Mouse (Mus musculus) liver, postnatal 0 days (tissue): ENCODE data around the gene Pcbp3. TPM values are rescaled to one million over a fixed set of nuclear protein-coding genes. Genes with fewer than 3 reads are reported as not detected.

Experiments
- ATAC-seq: fragments of 200-750 bp; cut with Nextera tagmentation; 2 replicates; pipeline ENCODE4 v1.8.0; 2017; ENCODE audit warnings: mild to moderate bottlenecking, moderate library complexity
- DNase-seq: peaks from one replicate; pipeline ENCODE4 v3.0.0-alpha.2; 2016
- H3K27ac ChIP-seq: fragments of 300-500 bp; sonication (generic); 2 replicates; pipeline ENCODE4 v1.5.1; 2014; ENCODE audit warnings: antibody characterized with exemption, moderate library complexity, mild to moderate bottlenecking, low read depth
- H3K27me3 ChIP-seq: fragments of 300-500 bp; sonication (generic); 2 replicates; pipeline ENCODE4 v1.6.1; 2014; ENCODE audit warnings: low read length, control low read depth, mixed read lengths; ENCODE audit not compliant: insufficient read depth
- H3K36me3 ChIP-seq: fragments of 300-500 bp; sonication (generic); replicated peaks from 2 replicates; pipeline ENCODE4 v1.6.1; 2014; ENCODE audit warnings: mild to moderate bottlenecking, control low read depth, low read length, moderate library complexity, mixed read lengths; ENCODE audit not compliant: insufficient read depth
- H3K4me1 ChIP-seq: fragments of 300-500 bp; sonication (generic); 2 replicates; pipeline ENCODE4 v1.6.1; 2014; ENCODE audit warnings: antibody characterized with exemption, mild to moderate bottlenecking, control low read depth; ENCODE audit not compliant: insufficient read depth
- H3K4me2 ChIP-seq: fragments of 300-500 bp; sonication (generic); 2 replicates; pipeline ENCODE4 v1.6.1; 2014; ENCODE audit warnings: low read depth, mild to moderate bottlenecking, low read length, moderate library complexity, mixed read lengths
- H3K4me3 ChIP-seq: fragments of 300-500 bp; sonication (generic); 2 replicates; pipeline ENCODE4 v1.5.1; 2014; ENCODE audit warnings: low read depth, low read length
- H3K9ac ChIP-seq: fragments of 300-500 bp; sonication (generic); replicated peaks from 2 replicates; pipeline ENCODE4 v1.6.1; 2014; ENCODE audit warnings: mild to moderate bottlenecking, moderate library complexity
- H3K9me3 ChIP-seq: fragments of 300-500 bp; sonication (generic); 2 replicates; pipeline ENCODE4 v1.6.1; 2016; ENCODE audit warnings: mild to moderate bottlenecking, control low read depth, low read length, mixed read lengths
- CTCF ChIP-seq: sonication (generic); IDR thresholded peaks from 2 replicates; pipeline ENCODE4 v1.5.1; 2016; ENCODE audit warnings: antibody characterized with exemption, low read depth
- EP300 ChIP-seq: IDR thresholded peaks from 2 replicates; pipeline ENCODE4 v1.6.1; 2016; ENCODE audit warnings: antibody characterized with exemption, low read depth, mild to moderate bottlenecking
- WGBS: fragments of 180-500 bp; shearing (Covaris S2); extraction: QIAGEN DNeasy Blood & Tissue Kit; methylation state at CpG from one replicate; pipeline ENCODE4 v1.1.7; 2014; ENCODE audit not compliant: insufficient replicate concordance; 5-methylcytosine and 5-hydroxymethylcytosine counted together
- polyA plus RNA-seq: library from polyadenylated mRNA; unstranded; fragments of >200 nt; fragmentation: Nextera tagmentation; extraction: Ambion mirVana; gene quantifications from 2 replicates; pipeline ENCODE4 v1.2.1, GENCODE M21; 2015

Gene Pcbp3
- polyA plus RNA-seq, 1 experiment from 2014 or later: 2.9 TPM

- Histone ChIP-seq H3K4me1 (no peaks in the 10 kb centered on the region), H3K4me3 (no peak overlapping the region), H3K9ac (no peak overlapping the region), H3K27ac (no peak overlapping the region), H3K4me2 (no peak overlapping the region), H3K27me3 (no peaks in the 10 kb centered on the region), H3K36me3 (no peaks in the 10 kb centered on the region), H3K9me3 (no peaks in the 10 kb centered on the region)
- DNase-seq (peak; percentile 11), ATAC-seq (no peak)
- no peak for TF ChIP-seq EP300
- TF ChIP-seq CTCF: no peak
- 36% methylated on average over 3 of the region's 5 CpGs for WGBS
These were observed 237.4 kb downstream of the Pcbp3 start for GRCm38 (mm10) chr10:76724231-76724736.

GRCm38 (mm10) chr10:76722751-76723450 is 238.8 kb downstream of the Pcbp3 start:
- Histone ChIP-seq H3K27me3 (no peaks in the 10 kb centered on the region), H3K4me1 (no peaks in the 10 kb centered on the region), H3K4me3 (no peak overlapping the region), H3K9me3 (no peaks in the 10 kb centered on the region), H3K4me2 (no peak overlapping the region), H3K9ac (no peak overlapping the region), H3K27ac (no peak overlapping the region), H3K36me3 (no peaks in the 10 kb centered on the region)
- DNase-seq (no peak), ATAC-seq (no peak)
- TF ChIP-seq CTCF (no peak), EP300 (no peak)
- WGBS: 81% methylated on average over 16 of the region's 18 CpGs

- Histone ChIP-seq H3K27me3 (no peaks in the 10 kb centered on the region), H3K4me2 (no peak overlapping the region), H3K4me3 (no peak overlapping the region), H3K9me3 (no peaks in the 10 kb centered on the region), H3K27ac (no peak overlapping the region), H3K9ac (no peak overlapping the region), H3K36me3 (no peaks in the 10 kb centered on the region), H3K4me1 (no peaks in the 10 kb centered on the region)
- ATAC-seq: no peak
- TF ChIP-seq CTCF (no peak), EP300 (no peak)
- 78% methylated on average over 6 of the region's 6 CpGs for WGBS
- no peak for DNase-seq
These were observed 239.9 kb downstream of the Pcbp3 start for GRCm38 (mm10) chr10:76721746-76722145.

- H3K27me3 ChIP-seq: no peaks in the 10 kb centered on the region
- WGBS: 83% methylated on average over 11 of the region's 11 CpGs
- no peak overlapping the region for H3K9ac ChIP-seq
- TF ChIP-seq EP300 (no peak), CTCF (no peak)
- no peak overlapping the region for H3K4me3 ChIP-seq
- DNase-seq (peak; percentile 14), ATAC-seq (no peak)
- H3K9me3 ChIP-seq: no peaks in the 10 kb centered on the region
- no peak overlapping the region for H3K27ac ChIP-seq
- H3K4me2 ChIP-seq: no peak overlapping the region
- no peaks in the 10 kb centered on the region for H3K4me1 ChIP-seq
- H3K36me3 ChIP-seq: no peaks in the 10 kb centered on the region
These were observed 240.5 kb downstream of the Pcbp3 start for GRCm38 (mm10) chr10:76721216-76721615.

- Histone ChIP-seq H3K27me3 (no peaks in the 10 kb centered on the region), H3K27ac (no peak overlapping the region), H3K4me1 (no peaks in the 10 kb centered on the region), H3K9me3 (no peaks in the 10 kb centered on the region), H3K36me3 (no peaks in the 10 kb centered on the region), H3K4me2 (no peak overlapping the region), H3K4me3 (no peak overlapping the region), H3K9ac (no peak overlapping the region)
- no peak for TF ChIP-seq EP300
- TF ChIP-seq CTCF: no peak
- ATAC-seq (no peak), DNase-seq (no peak)
- 76% methylated on average over 4 of the region's 4 CpGs for WGBS
These were observed 244.1 kb downstream of the Pcbp3 start for GRCm38 (mm10) chr10:76717631-76718030.

GRCm38 (mm10) chr10:76717026-76717425 is 244.7 kb downstream of the Pcbp3 start:
- no peaks in the 10 kb centered on the region for H3K9me3 ChIP-seq
- TF ChIP-seq EP300: no peak
- TF ChIP-seq CTCF: no peak
- ATAC-seq (no peak), DNase-seq (no peak)
- H3K9ac ChIP-seq: no peak overlapping the region
- no peaks in the 10 kb centered on the region for H3K4me1 ChIP-seq
- H3K27ac ChIP-seq: no peak overlapping the region
- WGBS: 79% methylated on average over 7 of the region's 7 CpGs
- no peaks in the 10 kb centered on the region for H3K27me3 ChIP-seq
- H3K36me3 ChIP-seq: no peaks in the 10 kb centered on the region
- no peak overlapping the region for H3K4me3 ChIP-seq
- no peak overlapping the region for H3K4me2 ChIP-seq
